Mouse (Mus musculus) frontal cortex, adult (tissue): ENCODE measurements around the gene Ddc.

Experiments
- ATAC-seq: cut with Nextera tagmentation; 2 replicates; pipeline ENCODE4 v1.9.2; 2017; ENCODE audit warnings: mild to moderate bottlenecking, moderate library complexity, mixed read lengths; ENCODE audit not compliant: low TSS enrichment

The Ddc gene

DNA sequence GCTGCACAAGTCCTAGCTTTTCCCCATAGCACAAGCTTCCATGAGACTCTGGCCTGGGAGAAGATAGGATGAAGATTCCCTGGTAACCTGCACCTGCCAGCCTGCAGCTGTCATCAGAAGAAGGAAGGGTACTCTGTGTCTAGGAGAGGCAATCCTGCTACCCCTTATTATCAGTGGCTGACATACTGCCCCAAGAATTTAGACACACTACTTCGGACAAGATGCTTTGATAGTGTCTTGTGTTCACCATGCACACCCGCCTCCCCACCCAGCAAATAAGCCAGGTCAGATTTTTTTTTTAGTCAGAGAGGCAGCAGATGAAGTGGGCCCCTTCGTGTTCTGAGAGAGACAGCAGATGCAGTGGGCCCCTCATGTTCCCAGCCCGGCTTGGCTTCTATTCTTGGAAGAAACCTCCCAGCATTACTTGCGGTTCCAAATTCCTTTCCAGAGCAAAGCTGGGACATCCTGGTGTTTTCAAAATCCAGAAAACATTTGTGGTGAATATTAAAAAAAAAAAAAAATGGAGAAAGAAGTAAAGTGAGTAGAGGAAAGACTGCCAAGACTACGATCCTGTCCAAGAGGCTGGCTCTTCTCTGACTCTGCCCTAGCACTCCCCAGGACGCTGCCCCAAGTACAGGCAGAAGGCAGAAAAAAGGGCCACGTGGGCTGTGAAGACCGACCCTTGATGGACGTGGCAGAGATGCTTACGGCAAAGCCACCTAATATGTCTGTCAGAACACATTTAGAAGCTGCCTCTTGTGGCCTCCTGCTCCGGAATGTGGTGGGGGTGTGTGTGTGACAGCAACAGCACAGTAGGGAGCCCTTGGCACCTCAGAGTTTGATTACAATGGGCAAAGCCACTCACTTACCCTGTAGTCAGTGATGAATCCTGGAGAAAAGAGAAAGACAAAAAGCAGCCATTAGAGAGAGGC, 73.7 kb downstream of the Ddc start:
- ATAC-seq, result no peak

DNA sequence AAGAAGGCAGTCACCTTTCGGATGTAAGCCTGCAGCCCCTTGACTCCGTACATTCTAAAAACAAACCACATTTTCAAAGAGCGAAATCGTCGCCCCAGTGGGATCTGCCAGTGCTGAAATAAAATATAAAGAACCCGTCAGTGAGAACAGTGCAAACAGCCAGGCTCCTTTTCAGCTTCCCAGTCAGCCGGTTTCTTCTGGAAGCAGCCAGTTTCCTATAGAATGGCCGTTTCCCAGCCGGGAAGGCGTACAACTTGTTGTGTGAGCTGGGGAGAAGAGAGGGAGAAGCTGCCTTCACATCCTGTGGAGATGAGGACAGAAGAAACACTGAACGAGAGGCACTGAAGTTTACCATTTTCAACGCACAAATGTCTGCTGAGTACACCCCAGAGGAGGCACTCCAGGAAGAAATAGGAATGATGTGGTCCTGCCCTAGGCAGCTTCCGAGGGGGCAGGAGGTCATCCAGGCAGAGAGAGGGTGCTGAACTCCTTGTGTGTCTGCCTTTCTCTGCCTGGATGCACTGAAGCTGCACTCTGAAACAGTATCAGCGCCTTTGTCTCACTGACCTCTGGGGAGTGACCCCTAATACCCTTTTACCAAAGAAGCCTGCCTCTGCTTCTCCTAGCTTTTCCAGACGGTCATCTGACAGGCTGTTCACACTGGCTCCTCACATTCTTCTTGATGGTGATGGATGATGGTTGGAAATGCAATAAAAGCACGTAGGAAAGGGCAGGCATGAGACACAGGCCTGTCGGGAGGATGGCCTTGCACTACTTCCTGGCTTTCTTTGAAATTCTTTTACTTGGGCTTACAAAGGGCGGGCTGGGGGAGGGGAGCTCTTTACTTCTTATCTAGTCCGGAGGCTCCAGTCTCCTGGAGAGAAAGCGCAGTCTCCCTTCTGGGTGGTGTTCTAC, 75.5 kb downstream of the Ddc start:
- peak; percentile 28; the same call in 1 of the 2 replicates for ATAC-seq

GRCm38 (mm10) chr11:11821387-11821975, 76.5 kb downstream of the Ddc start:
- peak; percentile 55 for ATAC-seq

GRCm38 (mm10) chr11:11820737-11821136, 77.2 kb downstream of the Ddc start:
- ATAC-seq, result no peak

- peak; percentile 92 for ATAC-seq
Observed at GRCm38 (mm10) chr11:11820251-11820650, 77.7 kb downstream of the Ddc start.

DNA sequence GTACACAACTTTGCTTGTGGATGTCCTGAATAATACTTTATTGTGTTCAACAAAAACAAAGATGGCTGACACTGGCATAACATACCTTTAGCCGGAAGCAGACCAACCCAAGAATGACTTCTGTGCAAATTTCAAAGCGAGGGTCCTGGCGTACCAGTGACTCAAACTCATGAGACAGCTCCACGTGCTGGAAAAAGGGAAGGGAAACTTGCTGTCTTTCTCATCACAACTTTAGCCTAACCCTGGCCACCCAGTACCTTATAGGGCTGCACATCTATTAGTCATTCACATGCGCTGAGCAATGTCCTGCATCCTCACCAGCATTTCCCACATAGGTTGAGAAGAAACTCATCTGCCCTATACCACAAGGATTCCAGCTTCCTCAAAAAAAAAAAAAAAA, 78.7 kb downstream of the Ddc start:
- no peak for ATAC-seq

GRCm38 (mm10) chr11:11818797-11819196, 79.1 kb downstream of the Ddc start:
- ATAC-seq, result no peak

- no peak for ATAC-seq
Observed at GRCm38 (mm10) chr11:11815737-11816136, 82.2 kb downstream of the Ddc start.

DNA sequence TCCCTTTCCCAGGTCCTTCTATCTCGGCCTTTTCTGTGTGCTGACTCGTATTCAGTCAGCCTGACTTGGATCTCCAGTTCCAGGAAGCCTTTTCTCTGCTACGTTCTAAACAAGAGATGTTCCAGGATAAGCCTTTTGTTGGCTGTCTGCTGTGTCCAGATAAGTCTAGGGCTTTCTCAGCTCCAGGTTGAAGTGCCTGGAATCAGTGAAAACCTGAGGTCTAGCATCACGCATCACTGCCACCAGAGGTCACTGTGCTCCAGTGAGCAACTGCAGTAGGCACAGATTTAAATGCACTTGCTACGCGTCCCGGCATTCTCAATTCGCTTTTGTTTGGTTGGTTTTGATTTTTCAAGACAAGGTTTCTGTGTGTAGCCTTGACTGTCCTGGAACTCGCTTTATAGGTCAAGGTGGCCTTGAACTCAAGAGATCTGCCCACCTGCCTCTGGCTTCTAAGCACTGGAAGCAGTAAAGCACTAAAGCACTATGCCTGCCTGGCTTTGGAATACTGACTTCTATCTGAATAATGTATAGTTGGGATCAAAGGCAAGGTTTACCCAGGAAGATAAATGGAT, 86.0 kb downstream of the Ddc start:
- peak; percentile 80 for ATAC-seq

DNA sequence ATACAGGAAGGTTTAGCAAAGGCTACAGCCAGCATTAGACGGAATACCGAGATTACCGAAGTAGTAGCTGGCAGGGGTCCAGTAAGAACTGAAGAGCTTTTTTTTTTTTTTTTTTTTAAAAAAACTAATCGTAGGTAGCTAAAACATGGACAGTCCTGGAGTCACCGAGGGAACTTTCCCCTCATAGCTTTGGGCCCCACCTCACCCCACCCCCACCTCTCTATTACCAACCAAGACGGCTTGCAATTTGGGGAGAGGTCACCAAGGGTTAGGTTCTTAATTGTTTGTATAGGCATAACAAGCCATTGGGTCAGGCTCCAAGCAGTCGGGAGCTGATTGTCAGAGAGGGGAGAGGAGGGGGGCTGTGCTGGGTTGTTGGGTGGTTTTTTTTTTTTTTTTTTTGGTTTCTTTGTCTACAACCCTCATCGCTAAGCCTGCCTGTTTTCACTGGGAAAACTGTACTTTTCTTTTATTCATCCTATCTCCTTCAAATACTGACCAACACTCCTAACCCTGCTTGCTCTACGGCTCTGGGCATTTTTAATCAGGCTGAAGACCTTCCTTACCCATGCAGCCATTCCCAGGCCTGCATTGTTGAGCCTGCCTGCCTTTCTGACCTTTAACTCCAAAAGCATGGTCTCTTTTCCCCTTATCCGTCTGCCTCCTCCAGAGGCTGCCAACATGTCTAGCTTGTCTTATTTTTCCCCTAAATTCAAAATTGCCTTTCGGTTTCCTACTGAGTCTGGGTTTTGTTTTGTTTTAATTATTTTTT, 88.4 kb downstream of the Ddc start:
- ATAC-seq, result no peak

DNA sequence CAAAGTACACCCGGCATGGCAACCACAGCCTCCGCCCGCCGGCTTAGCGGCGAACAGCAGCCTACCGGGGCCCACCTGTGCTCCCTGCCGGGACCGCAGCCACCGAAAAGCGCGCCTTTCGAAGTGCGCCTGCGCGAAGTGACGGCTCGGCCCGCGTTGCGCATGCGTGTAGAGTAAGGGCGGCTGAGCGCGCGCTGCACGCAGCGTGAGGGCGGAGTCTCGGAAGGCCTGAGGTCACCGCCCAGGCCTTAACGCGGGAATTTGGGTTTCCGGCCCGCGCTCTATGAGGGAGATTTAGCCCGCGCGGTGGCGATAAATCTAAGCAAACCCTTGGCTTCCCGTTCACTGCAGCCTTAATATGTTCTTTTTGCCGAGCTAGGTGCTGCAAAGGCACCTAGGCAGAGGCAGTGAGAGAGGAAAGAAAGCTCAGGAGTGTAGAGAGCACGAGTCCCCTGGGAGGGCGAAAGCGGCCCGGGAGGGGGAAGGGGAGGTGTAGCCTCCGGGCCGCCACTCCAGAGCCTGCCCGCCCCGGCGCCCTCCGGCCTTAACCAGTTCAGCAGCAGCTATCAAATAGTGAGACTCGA, 89.0 kb downstream of the Ddc start, which contains the start of gene Fignl1:
Gene Fignl1, minus strand, starts transcription at position 143 of the 584 bp plus-strand sequence.
- peak; percentile 98 for ATAC-seq

DNA sequence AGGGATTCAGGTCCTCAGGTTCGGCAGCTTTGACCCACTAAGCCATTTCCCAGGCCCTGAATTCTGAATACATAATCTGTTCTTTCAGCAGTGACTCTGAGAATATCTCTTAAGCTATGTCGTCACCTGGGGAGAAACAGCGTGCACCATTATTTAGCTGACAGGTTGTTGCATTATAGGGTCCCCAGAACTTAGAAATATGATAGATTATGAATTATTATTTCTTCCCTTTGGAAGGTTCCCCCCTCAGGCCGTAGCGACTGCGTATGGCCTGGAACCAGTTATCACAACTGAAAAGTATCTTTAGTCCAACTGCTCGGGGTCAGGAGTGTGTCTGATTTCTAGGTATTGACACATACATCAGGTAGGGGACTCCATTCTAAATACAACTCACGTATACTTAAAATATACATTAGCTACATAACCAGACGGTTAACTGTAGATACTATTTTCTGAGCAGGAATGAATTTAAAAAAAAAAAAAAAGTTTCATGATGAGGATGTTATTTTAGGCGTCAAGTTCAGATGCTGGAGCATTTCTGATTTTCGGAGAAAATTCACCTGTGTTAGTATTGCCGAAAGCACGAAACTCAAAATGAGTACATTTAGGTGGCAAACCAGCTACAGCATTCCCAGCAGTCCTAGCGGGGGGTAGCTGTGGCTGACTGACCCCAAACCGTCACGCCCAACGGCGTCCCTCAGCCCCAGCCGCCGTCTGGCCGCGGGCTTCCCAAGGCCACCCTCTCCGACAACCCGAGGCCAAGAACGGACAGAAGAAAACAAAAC, 89.7 kb downstream of the Ddc start:
- no peak for ATAC-seq

DNA sequence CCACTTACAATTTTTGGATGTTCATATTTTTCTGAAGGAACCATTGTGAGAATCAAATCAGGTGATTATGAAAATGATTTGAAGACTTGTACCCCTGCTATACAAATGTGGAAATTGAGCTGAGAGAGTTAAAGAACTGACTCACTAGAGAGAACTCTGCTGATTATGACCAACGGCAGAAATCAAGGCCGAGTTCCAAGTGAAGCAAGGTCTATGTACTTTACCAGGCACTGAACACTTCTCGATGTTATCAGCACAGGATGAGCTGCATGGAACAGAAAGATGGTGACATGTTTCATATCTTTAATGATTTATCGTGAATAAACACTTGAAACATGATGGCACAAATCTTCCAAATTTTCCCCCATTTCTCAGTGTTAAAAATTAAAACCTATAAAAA, 92.0 kb downstream of the Ddc start:
- ATAC-seq, result no peak

DNA sequence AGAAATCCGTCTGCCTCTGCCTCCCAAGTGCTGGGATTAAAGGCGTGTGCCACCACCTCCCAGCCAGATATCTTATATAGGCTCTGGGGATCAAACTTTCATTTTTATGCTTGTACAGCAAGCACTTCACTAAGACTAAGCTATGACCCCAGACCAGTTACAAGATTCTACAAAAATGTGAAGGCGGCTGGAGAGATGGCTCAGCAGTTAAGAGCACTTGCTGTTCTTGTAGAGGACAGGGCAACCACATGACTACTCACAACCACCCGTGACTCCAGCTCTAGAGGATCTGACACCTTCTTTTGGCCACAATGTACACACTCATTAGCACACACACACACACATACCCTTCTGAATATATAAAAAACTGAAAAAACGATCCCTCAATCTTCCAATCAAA, 93.5 kb downstream of the Ddc start:
- ATAC-seq, result no peak

DNA sequence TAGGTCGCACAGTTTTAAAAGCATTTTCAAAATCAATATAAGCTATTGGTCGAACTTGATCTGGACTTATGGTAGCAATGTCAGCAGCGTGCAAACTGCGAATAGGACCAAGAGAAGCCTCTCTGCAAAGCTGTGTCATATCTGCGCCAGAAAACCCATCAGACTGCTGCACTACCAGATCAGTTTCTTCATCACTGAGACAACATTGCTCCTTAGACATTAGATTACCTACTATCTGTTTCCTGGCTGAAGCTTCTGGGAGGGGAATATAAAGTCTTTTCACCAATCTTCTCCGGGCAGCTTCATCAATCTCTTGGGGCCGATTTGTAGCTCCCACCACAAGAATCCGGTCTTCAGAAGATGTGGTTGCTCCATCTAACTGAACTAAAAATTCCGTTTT, 96.9 kb downstream of the Ddc start:
- no peak for ATAC-seq

DNA sequence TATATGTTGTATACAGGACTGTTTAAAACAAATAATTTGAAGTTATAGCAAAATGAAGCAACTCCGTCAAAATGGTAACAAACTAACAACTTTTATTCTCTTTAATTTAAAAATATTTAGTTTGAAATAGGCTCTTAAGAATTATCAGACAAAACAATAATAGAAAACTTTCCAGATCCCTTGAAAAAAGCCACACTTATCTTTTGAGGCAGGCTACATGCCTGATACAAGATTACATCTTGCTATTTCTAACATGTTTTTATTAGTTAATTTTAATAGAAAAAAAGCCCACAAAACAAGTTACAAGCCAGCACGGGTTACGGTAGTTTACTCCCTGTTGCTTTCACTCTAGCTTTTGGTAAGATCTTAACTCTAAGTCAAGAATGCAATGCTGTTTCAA, 97.6 kb downstream of the Ddc start:
- no peak for ATAC-seq

DNA sequence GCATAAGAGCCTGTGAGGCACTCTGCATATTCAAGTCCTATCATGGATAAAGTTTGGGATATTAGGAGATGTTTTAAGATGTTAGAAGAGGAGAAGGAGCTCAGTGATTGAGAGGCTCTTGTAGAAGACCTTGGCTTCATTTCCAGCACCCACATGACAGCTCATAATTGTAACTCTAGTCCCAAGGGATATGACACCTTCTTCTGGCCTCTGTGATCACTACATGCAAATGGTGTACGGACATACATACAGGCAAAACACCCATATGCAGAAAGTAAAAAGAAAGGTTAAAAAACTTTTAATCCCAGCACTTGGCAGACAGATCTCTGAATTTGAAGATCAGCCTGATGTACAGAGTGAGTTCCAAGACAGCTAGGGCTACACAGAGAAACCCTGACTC, 99.3 kb downstream of the Ddc start:
- ATAC-seq, result no peak

- ATAC-seq, result no peak
Observed at GRCm38 (mm10) chr11:11794626-11795025, 103.3 kb downstream of the Ddc start.

DNA sequence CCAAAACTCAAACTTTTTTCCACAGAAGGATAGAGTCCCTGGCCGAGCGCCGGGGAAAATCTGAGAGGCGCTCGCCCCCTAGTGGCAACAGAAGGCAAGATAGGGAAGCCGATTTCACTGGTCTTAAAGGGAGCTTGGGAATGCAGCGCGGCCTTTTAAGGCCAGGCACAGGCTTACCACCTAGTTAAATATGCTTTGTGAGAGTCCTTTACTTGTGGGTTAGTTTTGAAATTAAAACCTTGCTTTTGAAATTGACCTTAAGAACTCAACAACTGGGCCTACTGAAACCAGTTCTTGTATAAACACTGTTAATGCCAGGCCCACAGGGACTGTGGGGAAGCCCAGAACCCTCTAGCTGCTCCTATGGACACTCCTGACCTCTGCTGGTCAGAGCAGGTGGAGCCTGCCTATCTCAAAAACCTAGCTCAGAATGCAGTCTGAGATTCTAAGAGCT, 109.4 kb downstream of the Ddc start:
- ATAC-seq, result peak; percentile 99

DNA sequence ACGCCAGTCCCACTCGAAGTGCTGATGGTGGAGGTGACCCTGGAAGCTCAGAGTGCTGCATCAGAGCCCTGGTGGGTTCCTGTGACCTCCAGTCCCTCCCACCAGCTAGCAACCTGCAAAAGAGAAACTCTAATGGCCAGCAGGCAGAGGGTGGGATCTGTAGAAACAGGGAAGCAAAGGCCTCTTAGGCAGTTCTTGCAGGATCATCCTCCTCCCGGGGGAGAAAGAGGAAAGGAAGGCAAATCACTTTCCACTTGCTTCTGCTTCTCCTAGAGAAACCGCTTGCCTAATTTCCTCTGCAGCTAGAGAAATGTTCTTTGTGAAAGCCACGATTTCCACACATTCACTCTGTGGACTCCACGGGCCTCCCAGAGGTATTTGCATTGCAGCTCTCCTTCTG, 112.5 kb downstream of the Ddc start:
- ATAC-seq, result no peak
